Mouse (Mus musculus): ENCODE measurements around the gene Rnf5. TPM values are rescaled to one million over a fixed set of nuclear protein-coding genes. Genes with fewer than 3 reads are reported as not detected.

Gene Rnf5
- 260 and 270 TPM in 2 replicates for polyA plus RNA-seq (2015; fragmentation: Nextera tagmentation; extraction: Ambion mirVana)

- H3K4me1 ChIP-seq (replicated peaks) = peaks cover 49% of the 10 kb centered on the region
- H3K36me3 ChIP-seq = peaks cover 23% of the 10 kb centered on the region
- peak within 1 kb of the TSS; percentile 78 for H3K4me3 ChIP-seq
- peak; percentile 95 for ATAC-seq (ENCODE audit: low read depth)
- peak within 1 kb of the TSS; percentile 99 for H3K4me2 ChIP-seq
- no peaks in the 10 kb centered on the region for H3K9me3 ChIP-seq
- peak within 1 kb of the TSS; percentile 99 for H3K9ac ChIP-seq
- H3K27ac ChIP-seq (replicated peaks) = peak within 1 kb of the TSS; percentile 93
- no peaks in the 10 kb centered on the region for H3K27me3 ChIP-seq
- WGBS = under 1% methylated on average over 30 of the region's 30 CpGs
These were observed at the start of gene Rnf5 for GRCm38 (mm10) chr17:34603375-34604060. Rnf5 (minus strand) TSS chr17:34603690.

GRCm38 (mm10) chr17:34652985-34653384 lies 49.5 kb upstream of the Rnf5 start:
- no peaks in the 10 kb centered on the region for H3K27me3 ChIP-seq
- H3K9ac ChIP-seq = no peak overlapping the region
- H3K4me3 ChIP-seq = no peak overlapping the region
- 93% methylated on average over 8 of the region's 8 CpGs for WGBS
- H3K4me1 ChIP-seq (replicated peaks) = peaks cover 19% of the 10 kb centered on the region
- no peaks in the 10 kb centered on the region for H3K9me3 ChIP-seq
- H3K36me3 ChIP-seq = peaks cover 66% of the 10 kb centered on the region
- no peak for ATAC-seq (ENCODE audit: low read depth)
- H3K4me2 ChIP-seq = no peak overlapping the region
- H3K27ac ChIP-seq (replicated peaks) = no peak overlapping the region

- Histone ChIP-seq H3K27me3 (no peaks in the 10 kb centered on the region), H3K4me1 (replicated peaks) (peaks cover 24% of the 10 kb centered on the region), H3K9ac (no peak overlapping the region), H3K4me3 (no peak overlapping the region), H3K9me3 (no peaks in the 10 kb centered on the region), H3K27ac (replicated peaks) (no peak overlapping the region), H3K36me3 (peaks cover 66% of the 10 kb centered on the region), H3K4me2 (no peak overlapping the region)
- 89% methylated on average over 10 of the region's 10 CpGs for WGBS
- ATAC-seq (ENCODE audit: low read depth) = no peak
These were observed 49.1 kb upstream of the Rnf5 start for GRCm38 (mm10) chr17:34652546-34652945.

- Histone ChIP-seq H3K9me3 (no peaks in the 10 kb centered on the region), H3K27ac (replicated peaks) (no peak overlapping the region), H3K4me1 (replicated peaks) (peaks cover 24% of the 10 kb centered on the region), H3K36me3 (peaks cover 66% of the 10 kb centered on the region), H3K27me3 (no peaks in the 10 kb centered on the region), H3K4me2 (no peak overlapping the region), H3K9ac (no peak overlapping the region), H3K4me3 (no peak overlapping the region)
- WGBS = 47% methylated on average over 19 of the region's 19 CpGs
- no peak for ATAC-seq (ENCODE audit: low read depth)
These were observed 48.2 kb upstream of the Rnf5 start for GRCm38 (mm10) chr17:34651507-34652221.

DNA sequence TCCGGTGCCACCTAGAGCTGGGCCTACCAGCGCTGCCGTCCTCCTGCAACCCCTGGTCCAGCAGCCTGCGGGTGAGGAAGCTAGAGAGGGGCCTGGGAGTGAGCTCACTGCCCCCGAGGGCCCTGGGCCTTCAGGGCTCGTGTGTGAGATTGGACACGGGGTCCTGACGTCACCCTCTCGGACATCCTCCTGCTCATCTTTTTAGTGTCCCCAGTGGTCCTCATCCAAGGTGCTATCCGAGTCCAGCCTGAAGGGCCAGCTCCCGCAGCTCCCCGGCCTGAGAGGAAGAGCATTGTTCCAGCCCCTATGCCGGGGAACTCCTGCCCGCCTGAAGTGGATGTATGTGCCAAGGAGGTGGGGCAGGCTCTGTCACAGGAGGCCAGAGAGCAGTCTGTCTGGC lies 47.3 kb upstream of the Rnf5 start:
- no peak for ATAC-seq (ENCODE audit: low read depth)
- Histone ChIP-seq H3K27ac (replicated peaks) (no peak overlapping the region), H3K36me3 (peaks cover 66% of the 10 kb centered on the region), H3K9me3 (no peaks in the 10 kb centered on the region), H3K4me1 (replicated peaks) (peaks cover 24% of the 10 kb centered on the region), H3K9ac (no peak overlapping the region), H3K27me3 (no peaks in the 10 kb centered on the region), H3K4me2 (no peak overlapping the region), H3K4me3 (no peak overlapping the region)
- 96% methylated on average over 14 of the region's 14 CpGs for WGBS

- no peak overlapping the region for H3K4me3 ChIP-seq
- peaks cover 32% of the 10 kb centered on the region for H3K4me1 ChIP-seq (replicated peaks)
- 93% methylated on average over 18 of the region's 18 CpGs for whole genome bisulfite sequencing
- no peak for ATAC-seq (ENCODE audit: low read depth)
- H3K27me3 ChIP-seq = no peaks in the 10 kb centered on the region
- H3K9me3 ChIP-seq = no peaks in the 10 kb centered on the region
- H3K27ac ChIP-seq (replicated peaks) = no peak overlapping the region
- peaks cover 55% of the 10 kb centered on the region for H3K36me3 ChIP-seq
- no peak overlapping the region for H3K4me2 ChIP-seq
- H3K9ac ChIP-seq = no peak overlapping the region
These were observed 45.8 kb upstream of the Rnf5 start for GRCm38 (mm10) chr17:34649106-34649864.

- H3K9me3 ChIP-seq = no peaks in the 10 kb centered on the region
- peak overlapping the region; percentile 98 for H3K4me3 ChIP-seq
- H3K27me3 ChIP-seq = no peaks in the 10 kb centered on the region
- peak overlapping the region; percentile 95 for H3K4me2 ChIP-seq
- H3K9ac ChIP-seq = peak overlapping the region; percentile 92; the same call in 1 of the 2 replicates
- no peak for ATAC-seq (ENCODE audit: low read depth)
- H3K27ac ChIP-seq (replicated peaks) = no peak overlapping the region
- 88% methylated on average over 16 of the region's 16 CpGs for whole genome bisulfite sequencing
- H3K4me1 ChIP-seq (replicated peaks) = peaks cover 35% of the 10 kb centered on the region
- peaks cover 46% of the 10 kb centered on the region for H3K36me3 ChIP-seq
These were observed 44.8 kb upstream of the Rnf5 start for GRCm38 (mm10) chr17:34648141-34648890.

DNA sequence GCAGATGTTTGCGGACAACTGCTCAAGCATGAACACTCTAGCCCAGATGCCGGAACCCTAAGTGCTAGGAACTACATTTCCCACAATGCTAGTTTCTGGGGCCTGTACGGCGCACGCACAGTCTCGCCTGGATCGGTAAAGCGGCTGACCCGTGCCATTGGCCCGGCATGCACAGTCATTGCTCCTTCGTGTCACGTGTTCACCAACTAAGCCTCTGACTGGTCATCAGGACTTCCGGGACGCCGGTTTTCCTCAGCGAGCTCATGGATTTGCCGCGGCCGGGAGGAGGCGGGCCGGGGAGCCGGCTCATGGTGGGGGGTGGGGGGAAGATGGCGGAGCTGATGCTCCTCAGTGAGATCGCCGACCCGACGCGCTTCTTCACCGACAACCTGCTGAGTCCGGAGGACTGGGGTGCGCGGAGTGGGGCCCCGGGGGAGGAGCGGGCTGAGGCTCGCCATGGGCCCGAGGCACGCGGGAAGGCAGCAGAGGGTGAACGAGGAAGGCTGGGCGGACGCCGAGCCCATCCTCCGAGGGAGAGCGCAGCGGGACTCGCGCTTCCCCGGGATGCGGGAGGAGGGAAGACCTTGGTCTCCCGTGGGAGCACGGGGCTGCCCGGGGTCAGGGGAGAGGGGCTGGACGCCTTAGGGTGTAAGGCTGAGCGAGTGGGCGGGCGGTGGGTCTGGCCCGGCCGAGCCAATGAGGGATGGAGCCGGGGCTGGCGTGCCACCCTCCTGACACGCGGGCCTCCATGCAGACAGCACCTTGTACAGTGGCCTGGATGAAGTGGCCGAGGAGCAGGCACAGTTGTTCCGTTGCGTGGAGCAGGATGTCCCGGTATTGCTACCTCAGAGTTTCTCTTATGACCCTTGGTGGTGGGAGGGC lies 43.7 kb upstream of the Rnf5 start, which contains the start of gene Atf6b:
Gene Atf6b, plus strand, starts transcription at position 241 of the 882 bp plus-strand sequence.
- Histone ChIP-seq H3K27ac (replicated peaks) (peak within 1 kb of the TSS; percentile 83), H3K9me3 (no peaks in the 10 kb centered on the region), H3K4me2 (peak within 1 kb of the TSS; percentile 95), H3K9ac (peak within 1 kb of the TSS; percentile 92), H3K4me1 (replicated peaks) (peaks cover 35% of the 10 kb centered on the region), H3K4me3 (peak within 1 kb of the TSS; percentile 98), H3K27me3 (no peaks in the 10 kb centered on the region), H3K36me3 (peaks cover 34% of the 10 kb centered on the region)
- under 1% methylated on average over 66 of the region's 66 CpGs for WGBS
- peak; percentile 96 for ATAC-seq (ENCODE audit: low read depth)

DNA sequence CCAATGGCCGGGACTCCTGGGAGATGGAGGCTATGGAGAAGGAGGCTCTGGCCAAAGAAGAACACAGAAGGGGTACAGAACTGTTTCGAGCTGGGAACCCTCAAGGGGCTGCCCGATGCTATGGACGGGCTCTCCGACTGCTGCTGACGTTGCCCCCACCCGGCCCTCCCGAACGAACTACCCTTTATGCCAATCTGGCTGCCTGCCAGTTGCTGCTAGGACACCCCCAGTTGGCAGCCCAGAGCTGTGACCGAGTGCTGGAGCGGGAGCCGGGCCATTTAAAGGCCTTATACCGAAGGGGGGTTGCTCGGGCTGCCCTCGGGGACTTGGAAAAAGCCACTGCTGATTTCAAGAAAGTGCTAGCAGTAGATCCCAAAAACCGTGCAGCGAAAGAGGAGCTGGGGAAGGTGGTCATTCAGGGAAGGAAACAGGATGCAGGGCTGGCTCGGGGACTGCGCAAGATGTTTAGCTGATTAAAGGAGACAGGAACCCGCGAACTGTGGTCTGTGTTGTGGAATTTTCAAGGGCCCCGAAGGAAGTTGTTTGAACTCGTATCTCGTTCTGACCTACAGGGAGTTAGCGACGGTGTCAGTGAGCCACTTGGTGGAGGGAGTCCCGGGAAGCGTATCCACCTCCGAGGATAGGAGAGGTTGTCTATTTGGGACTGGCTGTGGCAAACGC lies 42.5 kb upstream of the Rnf5 start:
- 0 out of 2 replicates have a peak, but pooled peaks have one; percentile 0 for ATAC-seq (ENCODE audit: low read depth)
- Histone ChIP-seq H3K27me3 (no peaks in the 10 kb centered on the region), H3K27ac (replicated peaks) (no peak overlapping the region; the same call in 1 of the 2 replicates), H3K4me1 (replicated peaks) (peaks cover 41% of the 10 kb centered on the region), H3K4me2 (peak overlapping the region; percentile 65), H3K9ac (0 out of 2 replicates have a peak overlapping the region, but pooled peaks have one; percentile 75), H3K9me3 (no peaks in the 10 kb centered on the region), H3K36me3 (peaks cover 22% of the 10 kb centered on the region), H3K4me3 (peak overlapping the region; percentile 54)
- WGBS = 88% methylated on average over 30 of the region's 30 CpGs

DNA sequence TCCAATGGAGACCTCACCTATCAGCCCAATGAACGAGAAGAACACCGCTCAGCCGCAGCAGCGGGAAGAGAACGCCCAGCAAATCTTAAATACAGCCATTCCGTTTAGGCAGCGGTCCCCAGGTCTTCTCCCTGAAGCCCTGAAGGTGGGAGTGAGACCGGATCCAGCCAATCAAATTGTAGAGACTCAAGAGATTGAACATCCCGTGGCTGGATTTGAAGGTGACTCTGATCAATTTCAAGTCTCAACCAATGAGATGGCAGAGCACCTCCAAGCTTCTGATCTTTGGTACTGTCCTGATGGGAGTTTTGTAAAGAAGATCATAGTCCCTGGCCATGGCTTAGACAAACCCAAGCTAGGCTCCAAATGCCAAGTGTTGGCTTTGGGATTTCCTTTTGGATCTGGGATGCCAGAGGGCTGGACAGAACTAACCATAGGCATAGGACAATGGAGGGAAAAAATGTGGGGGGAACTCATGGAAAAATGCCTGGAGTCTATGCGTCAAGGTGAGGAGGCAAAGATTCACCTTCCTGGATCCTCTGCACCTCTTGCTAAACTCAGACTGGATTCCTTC lies 41.9 kb upstream of the Rnf5 start:
- peak overlapping the region; percentile 70 for H3K27ac ChIP-seq (replicated peaks)

More for the DNA sequence above, 41.9 kb upstream of the Rnf5 start:
- H3K9ac ChIP-seq = peak overlapping the region; percentile 75
- 42% methylated on average over 10 of the region's 10 CpGs for WGBS
- no peaks in the 10 kb centered on the region for H3K9me3 ChIP-seq
- peaks cover 46% of the 10 kb centered on the region for H3K4me1 ChIP-seq (replicated peaks)
- H3K4me3 ChIP-seq = peak overlapping the region; percentile 54
- no peak for ATAC-seq (ENCODE audit: low read depth)
- peak overlapping the region; percentile 65 for H3K4me2 ChIP-seq
- H3K27me3 ChIP-seq = no peaks in the 10 kb centered on the region
- peaks cover 16% of the 10 kb centered on the region for H3K36me3 ChIP-seq

Measured in neural tube, embryonic 13.5 days (tissue).